Mouse (Mus musculus): ENCODE results near the gene Naaa. TPM values are rescaled to one million over a fixed set of nuclear protein-coding genes. Genes with fewer than 3 reads are reported as not detected.

Naaa gene
- total RNA-seq, 2 experiments from 2014 or later, result 5.1 to 10.1 TPM

DNA sequence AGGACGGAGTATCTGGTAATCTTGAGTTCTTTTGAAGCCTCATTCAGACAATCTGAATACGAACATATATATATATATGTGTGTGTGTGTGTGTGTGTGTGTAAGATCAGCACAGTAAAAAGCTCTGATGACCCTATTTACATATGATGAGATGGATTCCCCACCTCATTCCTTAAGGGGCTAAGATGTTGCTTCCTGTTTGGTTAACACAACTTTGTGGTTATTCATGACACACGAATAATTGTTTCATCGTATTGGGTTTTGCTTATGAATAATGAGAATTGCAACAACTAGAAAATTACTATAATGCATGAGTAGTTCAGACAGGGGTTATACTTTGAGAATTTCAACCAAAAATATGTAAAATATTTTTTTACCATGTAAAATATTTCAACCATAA, 62.7 kb downstream of the Naaa start, which contains the start of gene U90926:
U90926 (minus strand) TSS at position 101 of the 400 bp plus-strand sequence.
- DNase-seq, result no peak

DNA sequence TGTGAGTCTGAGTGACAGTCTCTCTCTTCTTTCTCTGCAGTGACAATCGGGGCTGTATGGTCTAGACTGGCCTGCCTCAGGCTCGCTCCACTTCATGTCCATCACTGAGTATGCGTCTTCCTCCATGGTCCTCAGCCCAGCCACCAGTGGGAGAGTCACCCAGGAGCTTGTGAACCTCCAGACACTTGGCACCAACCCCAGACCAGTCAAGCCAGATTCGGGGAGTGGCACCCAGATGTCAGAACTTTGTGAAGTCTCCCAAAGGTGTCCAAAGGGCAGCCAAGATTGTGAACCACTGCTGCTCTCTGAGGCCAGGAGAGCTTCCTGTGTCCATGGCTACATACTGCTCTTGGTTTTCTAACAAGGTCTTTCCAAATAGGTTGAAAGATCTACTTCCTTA, 65.7 kb downstream of the Naaa start:
- no peak for DNase-seq

DNA sequence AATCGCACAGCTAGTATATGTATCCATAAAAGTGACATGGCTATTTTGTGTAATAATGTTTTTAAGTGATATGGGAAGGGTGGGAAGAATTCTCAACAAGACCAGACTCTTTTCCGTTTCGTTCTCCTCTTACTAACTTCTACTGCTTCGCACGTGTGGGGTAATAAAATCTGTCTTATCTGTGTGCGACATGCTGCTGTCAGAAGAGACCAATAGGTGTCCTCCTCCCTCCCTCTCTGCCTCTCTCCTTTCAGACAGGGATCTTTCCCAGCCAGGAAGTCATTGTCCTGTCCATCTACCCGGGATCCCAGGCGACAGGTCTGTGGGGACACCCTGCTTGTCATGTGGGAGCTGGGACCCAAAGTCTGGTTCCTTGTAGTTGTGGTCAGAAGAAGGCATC, 67.8 kb downstream of the Naaa start:
- DNase-seq, result no peak

Other genes starting within 250 kb of the Naaa start
- gene Cdkl2, start 234.3 kb downstream of the Naaa start, total RNA-seq (2021), result 1 to 10 TPM; 3.7 to 4.1 TPM
- gene G3bp2, start 194.5 kb downstream of the Naaa start, total RNA-seq (2021), result 10 to 100 TPM; 48.8 to 51.7 TPM
- 10 to 100 TPM; 56.6 to 58.4 TPM for gene Uso1, start 140.2 kb downstream of the Naaa start, total RNA-seq (2021)
- not detected for gene U90926, start 62.8 kb downstream of the Naaa start, total RNA-seq (2021)
- not detected for gene Ppef2, start 21.9 kb downstream of the Naaa start, total RNA-seq (2021)
- gene Sdad1, start 32.3 kb upstream of the Naaa start, total RNA-seq (2021), result 10 to 100 TPM; 15.0 to 15.7 TPM
- under 1 TPM; 0.20 to 0.86 TPM for gene Cxcl9, start 49.9 kb upstream of the Naaa start, total RNA-seq (2021)
- gene Art3, start 53.7 kb upstream of the Naaa start, total RNA-seq (2021), result 100 to 1,000 TPM; 365 to 392 TPM
- not detected for gene Cxcl10, start 70.7 kb upstream of the Naaa start, total RNA-seq (2021)
- gene Nup54, start 157.0 kb upstream of the Naaa start, total RNA-seq (2021), result 1 to 10 TPM; 9.1 to 9.7 TPM
- 10 to 100 TPM; 61.8 to 69.2 TPM for gene Scarb2, start 228.7 kb upstream of the Naaa start, total RNA-seq (2021)